Mouse (Mus musculus): ENCODE measurements around the gene Ccl17.

GRCm38 (mm10) chr8:94778036-94778435, 32.2 kb upstream of the Ccl17 start:
- TF ChIP-seq POLR2A (IDR thresholded peaks at IDR 0.05; ENCODE audit: extremely low read depth, insufficient read depth, low read length) (no peak), CTCF (IDR thresholded peaks at IDR 0.05; ENCODE audit: extremely low read depth, insufficient read depth, low read length) (no peak)
